Mouse (Mus musculus) liver, adult 2 months (tissue): Measurements from ENCODE around the gene Hist1h4a.
"Not testable (repeated sequence)": the region's sequence is repeated elsewhere in the genome, so short reads cannot be mapped to it uniquely, and the experiment has no call there.

Experiments
- CTCF ChIP-seq: fragments of 200-500 bp; IDR thresholded peaks from 2 replicates; pipeline ENCODE4 v1.5.1; 2011; ENCODE audit warnings: low read depth, low read length, control low read depth
- POLR2A ChIP-seq: fragments of 200-500 bp; IDR thresholded peaks from 2 replicates; pipeline ENCODE4 v1.6.1; 2011; ENCODE audit warnings: low read length, control low read depth; ENCODE audit not compliant: insufficient read depth; ENCODE audit errors: extremely low read depth

DNA sequence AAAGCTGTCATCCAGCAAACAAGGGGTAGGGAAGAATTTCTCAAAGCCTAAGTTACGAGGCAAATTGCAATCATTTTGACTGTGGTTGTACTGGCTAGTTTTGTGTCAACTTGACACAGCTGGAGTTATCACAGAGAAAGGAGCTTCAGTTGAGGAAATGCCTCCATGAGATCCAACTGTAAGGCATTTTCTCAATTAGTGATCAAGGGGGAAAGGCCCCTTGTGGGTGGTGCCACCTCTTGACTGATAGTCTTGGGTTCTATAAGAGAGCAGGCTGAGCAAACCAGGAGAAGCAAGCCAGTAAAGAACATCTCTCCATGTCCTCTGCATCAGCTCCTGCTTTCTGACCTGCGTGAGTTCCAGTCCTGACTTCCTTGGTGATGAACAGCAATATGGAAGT lies 8.6 kb upstream of the Hist1h4a start, which contains the start of gene Trim38:
- TF ChIP-seq CTCF, POLR2A: not testable (repeated sequence)
